Mouse (Mus musculus) heart, embryonic 14.5 days (tissue): ENCODE measurements around the gene Gm45808. TPM values are rescaled to one million over a fixed set of nuclear protein-coding genes. Genes with fewer than 3 reads are reported as not detected.

ENCODE experiments used
- ATAC-seq: fragments of 200-750 bp; cut with Nextera tagmentation; 2 replicates; pipeline ENCODE4 v1.8.0; 2017; ENCODE audit warnings: low read depth, moderate TSS enrichment; ENCODE audit not compliant: insufficient number of reproducible peaks, insufficient read depth, low FRiP score
- H3K27ac ChIP-seq, 2 experiments: fragments of 200-500 bp in 1 of 2; fragments of 300-500 bp in 1 of 2; sonication (generic) in 1 of 2; replicated peaks in 1 of 2; 2 replicates each; pipeline ENCODE4 v1.5.1; 2012 to 2014; ENCODE audit warnings: low read depth in 2 of 2, low read length in 2 of 2, control low read depth in 1 of 2, mild to moderate bottlenecking in 1 of 2, mixed read lengths in 1 of 2; ENCODE audit not compliant: control insufficient read depth in 1 of 2, insufficient read depth in 1 of 2
- H3K27me3 ChIP-seq: fragments of 300-500 bp; sonication (generic); 2 replicates; pipeline ENCODE4 v1.6.1; 2014; ENCODE audit warnings: mild to moderate bottlenecking, low read length, control low read depth; ENCODE audit not compliant: control insufficient read depth, insufficient read depth
- H3K36me3 ChIP-seq: fragments of 300-500 bp; sonication (generic); 2 replicates; pipeline ENCODE4 v1.6.1; 2014; ENCODE audit warnings: mild to moderate bottlenecking, control low read depth, low read length, mixed read lengths; ENCODE audit not compliant: control insufficient read depth, insufficient read depth
- H3K4me1 ChIP-seq, 2 experiments: fragments of 200-500 bp in 1 of 2; fragments of 300-500 bp in 1 of 2; sonication (generic) in 1 of 2; 2 replicates each; pipeline ENCODE4 v1.6.1; 2012 to 2014; ENCODE audit warnings: low read length in 2 of 2, control low read depth in 1 of 2, mixed read lengths in 1 of 2; ENCODE audit not compliant: control insufficient read depth in 2 of 2, insufficient read depth in 2 of 2
- H3K4me2 ChIP-seq: fragments of 300-500 bp; sonication (generic); 2 replicates; pipeline ENCODE4 v1.6.1; 2014; ENCODE audit warnings: mild to moderate bottlenecking, low read length
- H3K4me3 ChIP-seq, 2 experiments: fragments of 200-500 bp in 1 of 2; fragments of 300-500 bp in 1 of 2; sonication (generic) in 1 of 2; 2 replicates each; pipeline ENCODE4 v1.5.1; 2012 to 2014; ENCODE audit warnings: low read length in 2 of 2, mild to moderate bottlenecking in 2 of 2, control low read depth in 1 of 2, low read depth in 1 of 2, moderate library complexity in 1 of 2; ENCODE audit not compliant: control insufficient read depth in 1 of 2, insufficient read depth in 1 of 2
- H3K9ac ChIP-seq: fragments of 300-500 bp; sonication (generic); 2 replicates; pipeline ENCODE4 v1.6.1; 2014; ENCODE audit warnings: mild to moderate bottlenecking, low read length
- H3K9me3 ChIP-seq: fragments of 300-500 bp; sonication (generic); 2 replicates; pipeline ENCODE4 v1.6.1; 2016; ENCODE audit warnings: low read length, control low read depth; ENCODE audit not compliant: control insufficient read depth
- WGBS: fragments of 180-500 bp; shearing (Covaris S2); extraction: QIAGEN DNeasy Blood & Tissue Kit; methylation state at CpG from one replicate; pipeline ENCODE4 v1.1.7; 2014; 5-methylcytosine and 5-hydroxymethylcytosine counted together
- polyA plus RNA-seq: library from polyadenylated mRNA; unstranded; fragments of >200 nt; fragmentation: Nextera tagmentation; extraction: Ambion mirVana; gene quantifications from 2 replicates; pipeline ENCODE4 v1.2.1, GENCODE M21; 2014

The Gm45808 gene
- polyA plus RNA-seq, 1 experiment from 2014 or later = not detected

DNA sequence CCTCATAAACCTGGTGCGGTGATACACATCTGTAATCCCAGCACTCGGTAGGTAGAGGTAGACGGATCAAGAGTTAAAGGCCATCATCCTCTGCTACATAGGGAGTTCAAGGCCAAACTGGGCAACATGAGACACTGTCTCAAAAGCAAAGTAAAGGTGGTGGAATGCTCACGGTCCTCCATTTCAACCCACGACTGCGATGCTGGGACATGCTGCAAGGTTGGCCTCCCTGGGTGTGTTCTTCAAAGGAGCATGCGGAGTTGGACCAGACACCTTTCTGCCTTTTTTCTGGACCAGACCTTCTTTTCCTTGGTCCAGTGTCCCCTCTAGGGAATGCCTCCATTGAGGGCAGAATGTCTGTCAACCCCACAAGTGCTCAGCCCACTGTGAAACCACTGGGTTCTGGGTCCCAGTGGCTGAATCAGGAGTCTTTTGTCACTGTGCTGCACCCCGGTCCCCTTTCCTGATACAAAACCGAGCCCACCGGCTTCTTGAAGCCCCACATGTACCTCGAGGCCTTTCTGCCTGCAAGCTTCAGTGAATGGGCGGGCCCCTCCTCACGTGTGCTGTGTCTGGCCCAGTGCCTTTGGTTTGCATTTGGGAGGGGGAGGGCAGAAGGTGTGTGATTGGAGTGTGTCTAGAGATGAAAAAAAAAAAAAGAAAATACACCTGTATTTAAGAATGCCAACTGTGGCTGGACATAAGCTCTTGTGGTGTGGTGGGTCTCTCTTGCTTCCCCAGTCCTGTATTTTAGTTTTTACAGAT lies 30.5 kb downstream of the Gm45808 start:
- Histone ChIP-seq H3K36me3 (peaks cover 62% of the 10 kb centered on the region), H3K27me3 (no peaks in the 10 kb centered on the region), H3K4me3 (no peak overlapping the region), H3K9me3 (no peaks in the 10 kb centered on the region), H3K27ac (peak overlapping the region in 1 of 2 experiments; percentile 4; a peak in 1 of 4 replicates), H3K4me1 (peaks cover 18 to 30% of the 10 kb centered on the region in 2 experiments), H3K4me2 (peak overlapping the region; percentile 90), H3K9ac (no peak overlapping the region; the same call in 1 of the 2 replicates)
- ATAC-seq = no peak
- 69% methylated on average over 13 of the region's 13 CpGs for WGBS

DNA sequence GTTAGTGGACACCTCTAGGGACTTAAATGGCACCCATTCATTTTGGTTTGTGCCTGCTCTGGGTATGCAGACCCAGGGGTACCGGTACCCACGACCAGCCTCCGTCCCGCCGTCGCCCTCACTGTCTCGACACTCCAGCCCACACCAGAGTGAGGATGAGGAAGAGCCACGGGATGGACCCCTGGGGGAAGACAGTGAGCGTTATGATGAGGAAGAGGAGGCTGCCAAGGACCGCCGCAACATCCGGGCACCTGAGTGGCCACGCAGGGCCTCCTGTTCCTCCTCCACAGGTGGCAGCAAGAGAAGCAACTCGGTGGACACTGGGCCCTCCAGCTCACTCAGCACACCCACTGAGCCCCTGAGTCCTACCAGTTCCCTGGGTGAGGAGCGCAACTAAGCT lies 31.6 kb downstream of the Gm45808 start:
- H3K4me1 ChIP-seq = peaks cover 9 to 19% of the 10 kb centered on the region in 2 experiments
- 86% methylated on average over 15 of the region's 15 CpGs for WGBS
- no peaks in the 10 kb centered on the region for H3K9me3 ChIP-seq
- no peak overlapping the region for H3K9ac ChIP-seq
- H3K4me2 ChIP-seq = no peak overlapping the region
- no peak overlapping the region for H3K27ac ChIP-seq
- no peak overlapping the region for H3K4me3 ChIP-seq
- peaks cover 64% of the 10 kb centered on the region for H3K36me3 ChIP-seq
- no peak for ATAC-seq
- no peaks in the 10 kb centered on the region for H3K27me3 ChIP-seq

DNA sequence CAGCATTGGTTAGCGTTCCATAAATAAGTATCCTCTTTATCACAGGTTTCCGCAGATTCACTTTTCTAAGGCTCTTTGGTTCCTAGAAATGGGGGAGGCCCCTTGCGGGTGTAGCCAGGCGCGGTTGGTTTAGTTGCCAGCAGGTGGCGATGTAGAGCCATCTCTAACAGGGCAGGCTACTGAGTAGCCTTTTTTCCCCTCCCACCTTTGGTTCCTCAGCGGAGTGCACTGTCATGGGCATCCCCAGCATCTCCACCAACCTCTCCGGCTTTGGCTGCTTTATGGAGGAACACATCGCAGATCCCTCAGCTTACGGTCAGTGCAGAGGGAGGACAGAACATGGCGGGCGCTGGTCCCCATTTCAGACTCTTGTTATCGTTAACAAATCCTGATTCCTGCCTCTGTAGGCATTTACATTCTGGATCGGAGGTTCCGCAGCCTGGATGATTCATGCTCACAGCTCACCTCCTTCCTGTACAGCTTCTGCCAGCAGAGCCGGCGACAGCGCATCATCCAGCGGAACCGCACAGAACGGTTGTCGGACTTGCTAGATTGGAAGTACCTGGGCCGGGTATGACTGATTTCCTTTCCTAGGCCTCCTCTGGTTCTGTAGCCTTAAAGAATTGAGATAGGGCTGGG lies 35.1 kb downstream of the Gm45808 start:
- no peak overlapping the region for H3K9ac ChIP-seq
- H3K36me3 ChIP-seq = peaks cover 70% of the 10 kb centered on the region
- 55% methylated on average over 23 of the region's 23 CpGs for WGBS

DNA sequence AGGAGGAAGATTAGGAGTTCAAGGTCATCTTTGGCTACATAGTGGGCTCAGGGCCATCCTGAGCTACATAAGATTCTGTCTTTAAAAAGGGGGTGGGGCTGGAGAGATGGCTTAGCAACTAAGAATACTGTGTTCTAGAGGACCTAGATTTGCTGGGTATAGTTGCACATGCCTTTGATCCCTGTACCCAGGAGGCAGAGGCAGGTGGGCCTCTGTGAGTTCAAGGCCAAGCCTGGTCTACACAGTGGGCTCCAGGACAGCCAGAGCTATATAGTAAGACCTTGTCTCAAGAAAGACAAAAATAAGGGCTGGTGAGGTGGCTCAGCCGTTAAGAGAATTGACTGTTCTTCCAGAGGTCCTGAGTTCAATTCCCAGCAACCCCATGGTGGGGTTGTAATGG lies 36.6 kb downstream of the Gm45808 start:
- ATAC-seq = no peak
- Histone ChIP-seq H3K4me2 (no peak overlapping the region), H3K9me3 (no peaks in the 10 kb centered on the region), H3K27ac (no peak overlapping the region), H3K27me3 (no peaks in the 10 kb centered on the region), H3K9ac (no peak overlapping the region), H3K4me1 (no peaks in the 10 kb centered on the region), H3K36me3 (peaks cover 78% of the 10 kb centered on the region), H3K4me3 (no peak overlapping the region)
- 94% methylated on average over 1 of the region's 1 CpGs for WGBS

More for the DNA sequence above, 35.1 kb downstream of the Gm45808 start:
- peaks cover 0 to under 1% of the 10 kb centered on the region in 2 experiments; a peak in 1 of 4 replicates for H3K4me1 ChIP-seq
- no peak overlapping the region for H3K4me2 ChIP-seq
- no peak for ATAC-seq
- H3K9me3 ChIP-seq = no peaks in the 10 kb centered on the region
- H3K27me3 ChIP-seq = no peaks in the 10 kb centered on the region
- H3K4me3 ChIP-seq = no peak overlapping the region
- H3K27ac ChIP-seq = no peak overlapping the region

DNA sequence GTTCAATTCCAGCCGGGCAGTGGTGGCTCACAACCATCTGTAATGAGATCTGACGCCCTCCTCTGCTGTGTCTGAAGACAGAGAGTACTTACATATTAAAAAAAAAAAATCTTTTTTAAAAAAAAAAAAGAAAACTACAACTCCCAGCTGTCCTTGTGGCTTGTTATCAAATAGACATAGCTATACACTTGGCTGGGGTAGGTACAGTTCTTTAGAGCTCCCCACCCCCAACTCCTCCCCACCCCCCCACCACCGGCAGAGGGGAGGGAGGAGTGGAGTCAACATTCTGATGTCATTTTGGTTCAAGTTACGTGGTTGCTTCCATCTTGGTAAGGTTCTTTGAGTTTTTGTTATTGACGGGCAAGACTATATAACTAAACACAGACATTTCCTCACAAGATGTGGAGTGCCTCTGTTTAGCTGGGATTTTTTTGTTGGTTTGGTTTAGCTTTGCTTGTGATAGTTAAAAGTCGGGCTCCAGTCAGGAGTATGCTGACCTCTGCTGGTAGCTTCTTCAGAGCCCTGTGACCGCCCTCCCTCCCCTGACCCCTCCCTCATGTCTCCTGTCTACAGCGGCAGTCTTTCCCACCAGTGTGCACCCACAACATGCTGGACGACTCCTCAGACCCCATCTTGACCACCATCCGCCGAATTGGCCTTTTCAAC lies 39.2 kb downstream of the Gm45808 start:
- H3K27ac ChIP-seq = no peak overlapping the region; a peak in 1 of 4 replicates
- no peak for ATAC-seq
- H3K4me1 ChIP-seq = no peaks in the 10 kb centered on the region
- 31% methylated on average over 11 of the region's 11 CpGs for WGBS
- H3K4me3 ChIP-seq = no peak overlapping the region
- peaks cover 78% of the 10 kb centered on the region for H3K36me3 ChIP-seq
- no peak overlapping the region for H3K4me2 ChIP-seq
- no peaks in the 10 kb centered on the region for H3K27me3 ChIP-seq
- peak overlapping the region; percentile 22; the same call in 1 of the 2 replicates for H3K9ac ChIP-seq
- no peaks in the 10 kb centered on the region for H3K9me3 ChIP-seq

DNA sequence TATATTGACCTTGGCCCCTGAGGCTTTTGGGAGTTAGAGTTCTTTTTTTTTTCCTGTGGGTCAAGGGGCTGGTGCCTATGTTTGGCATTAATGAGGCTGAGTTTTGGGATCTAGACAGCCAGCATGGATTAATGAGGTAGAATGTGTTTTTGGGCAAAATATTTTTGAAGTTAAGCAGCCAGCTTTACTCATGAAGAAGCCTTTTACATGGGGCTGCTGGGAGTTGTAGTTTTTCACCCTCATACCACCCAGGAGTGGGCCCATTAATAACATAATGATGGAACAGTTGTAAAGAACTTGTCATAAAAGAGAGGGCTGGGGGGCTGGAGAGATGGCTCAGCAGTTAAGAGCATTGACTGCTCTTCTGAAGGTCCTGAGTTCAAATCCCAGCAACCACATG lies 40.0 kb downstream of the Gm45808 start:
- Histone ChIP-seq H3K4me2 (no peak overlapping the region), H3K4me1 (no peaks in the 10 kb centered on the region), H3K27ac (no peak overlapping the region), H3K27me3 (no peaks in the 10 kb centered on the region), H3K36me3 (peaks cover 77% of the 10 kb centered on the region), H3K9ac (no peak overlapping the region), H3K9me3 (no peaks in the 10 kb centered on the region), H3K4me3 (no peak overlapping the region)
- ATAC-seq = no peak

DNA sequence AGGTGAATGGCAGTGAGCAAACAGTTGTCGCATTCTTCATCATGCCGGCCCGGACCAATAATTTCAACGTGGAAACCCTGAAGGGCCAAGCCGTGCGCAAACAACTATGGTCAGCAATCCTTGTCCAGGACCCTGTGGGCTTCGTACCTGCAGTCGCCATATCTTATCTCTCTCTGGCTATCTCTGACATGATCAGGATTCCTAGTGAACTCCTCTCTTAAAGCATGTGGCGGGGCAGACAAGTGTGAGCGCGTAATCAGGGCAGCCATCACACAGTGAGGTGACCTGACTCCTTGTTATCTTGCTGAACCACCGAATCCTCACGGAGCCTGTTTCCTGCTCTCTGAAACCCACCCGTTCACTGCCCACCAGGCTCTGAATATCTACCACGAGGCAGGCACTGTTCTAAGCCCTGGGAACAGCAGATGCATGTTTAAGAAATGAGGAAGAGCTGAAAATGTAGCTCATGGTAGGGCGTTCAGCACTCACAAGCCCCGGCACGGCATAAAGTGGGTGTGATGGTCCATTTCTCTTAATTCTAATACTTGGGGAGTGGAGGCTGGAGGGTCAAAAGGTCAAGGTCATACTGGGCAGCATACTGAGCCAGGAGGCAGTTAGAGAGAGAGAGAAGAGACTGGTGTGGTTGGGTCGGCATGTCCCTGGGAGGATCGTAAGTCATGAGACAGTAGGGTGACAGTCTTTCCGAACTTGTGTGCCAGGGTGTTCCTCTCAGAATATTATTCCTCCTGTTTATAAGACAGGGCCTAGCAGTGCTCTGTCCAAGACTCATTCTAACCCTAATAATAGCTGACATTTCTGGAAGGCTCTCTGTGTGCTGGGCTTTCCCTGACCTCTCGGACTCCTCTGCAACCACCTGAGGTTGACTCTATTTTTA lies 42.8 kb downstream of the Gm45808 start:
- Histone ChIP-seq H3K4me2 (no peak overlapping the region), H3K4me3 (no peak overlapping the region), H3K27me3 (no peaks in the 10 kb centered on the region), H3K36me3 (peaks cover 87% of the 10 kb centered on the region), H3K27ac (no peak overlapping the region), H3K4me1 (no peaks in the 10 kb centered on the region), H3K9me3 (no peaks in the 10 kb centered on the region), H3K9ac (no peak overlapping the region)
- ATAC-seq = no peak
- 73% methylated on average over 22 of the region's 22 CpGs for WGBS
